Mouse (Mus musculus): Measurements from ENCODE around the gene Mtor. TPM values are rescaled to one million over a fixed set of nuclear protein-coding genes. Genes with fewer than 3 reads are reported as not detected.

Gene Mtor
- polyA plus RNA-seq, 1 experiment = 9.4 TPM

Other genes starting within 250 kb of the Mtor start
- gene Disp3, start 160.6 kb upstream of the Mtor start, polyA plus RNA-seq (2012; rRNA removed) = 0.02 and 0.10 TPM in 2 replicates
- gene Ubiad1, start 3.8 kb upstream of the Mtor start, polyA plus RNA-seq (2012; rRNA removed) = 12.9 and 13.6 TPM in 2 replicates
- gene Angptl7, start 51.8 kb downstream of the Mtor start, polyA plus RNA-seq (2012; rRNA removed) = 0.10 and 0.26 TPM in 2 replicates
- 20.1 and 23.1 TPM in 2 replicates for gene Exosc10, start 109.8 kb downstream of the Mtor start, polyA plus RNA-seq (2012; rRNA removed)
- 49.5 and 69.9 TPM in 2 replicates for gene Srm, start 142.9 kb downstream of the Mtor start, polyA plus RNA-seq (2012; rRNA removed)
- gene Masp2, start 153.9 kb downstream of the Mtor start, polyA plus RNA-seq (2012; rRNA removed) = 0.10 TPM in 1 of 2 replicates, not detected in the other
- 76.3 and 102 TPM in 2 replicates for gene Tardbp, start 178.4 kb downstream of the Mtor start, polyA plus RNA-seq (2012; rRNA removed)
- gene Gm572, start 194.7 kb downstream of the Mtor start, polyA plus RNA-seq (2012; rRNA removed) = 0.15 TPM in 1 of 2 replicates, not detected in the other

Data from large intestine, adult 2 months (tissue).